Mouse (Mus musculus) kidney, postnatal 0 days (tissue): ENCODE results near the gene Gjc1. TPM values are rescaled to one million over a fixed set of nuclear protein-coding genes. Genes with fewer than 3 reads are reported as not detected.

Experiments
- ATAC-seq: fragments of 200-750 bp; cut with Nextera tagmentation; replicated peaks from 2 replicates; pipeline ENCODE4 v1.8.0; 2017; ENCODE audit warnings: low read depth, moderate number of reproducible peaks, moderate TSS enrichment, moderate library complexity; ENCODE audit not compliant: low FRiP score
- DNase-seq: peaks from one replicate; pipeline ENCODE4 v3.0.0-alpha.2; 2016; ENCODE audit warnings: low spot score
- H3K27ac ChIP-seq: fragments of 300-500 bp; sonication (generic); 2 replicates; pipeline ENCODE4 v1.5.1; 2014; ENCODE audit warnings: mild to moderate bottlenecking
- H3K27me3 ChIP-seq: fragments of 300-500 bp; sonication (generic); 2 replicates; pipeline ENCODE4 v1.6.1; 2014; ENCODE audit warnings: low read length, mixed read lengths; ENCODE audit not compliant: insufficient read depth
- H3K36me3 ChIP-seq: fragments of 300-500 bp; sonication (generic); 2 replicates; pipeline ENCODE4 v1.6.1; 2014; ENCODE audit warnings: low read length, mixed read lengths; ENCODE audit not compliant: insufficient read depth
- H3K4me1 ChIP-seq: fragments of 300-500 bp; sonication (generic); replicated peaks from 2 replicates; pipeline ENCODE4 v1.6.1; 2014; ENCODE audit warnings: antibody characterized with exemption, low read length, mixed read lengths; ENCODE audit not compliant: insufficient read depth
- H3K4me2 ChIP-seq: fragments of 300-500 bp; sonication (generic); 2 replicates; pipeline ENCODE4 v1.6.1; 2014; ENCODE audit warnings: mild to moderate bottlenecking, low read length, moderate library complexity, mixed read lengths
- H3K4me3 ChIP-seq: fragments of 300-500 bp; sonication (generic); replicated peaks from 2 replicates; pipeline ENCODE4 v1.5.1; 2014; ENCODE audit warnings: low read depth, low read length
- H3K9ac ChIP-seq: fragments of 300-500 bp; sonication (generic); 2 replicates; pipeline ENCODE4 v1.6.1; 2014; ENCODE audit warnings: low read depth, low read length
- H3K9me3 ChIP-seq: fragments of 300-500 bp; sonication (generic); replicated peaks from 2 replicates; pipeline ENCODE4 v1.6.1; 2016; ENCODE audit warnings: low read length, inconsistent platforms, mixed read lengths
- CTCF ChIP-seq: IDR thresholded peaks from 2 replicates; pipeline ENCODE4 v1.5.1; 2016; ENCODE audit warnings: antibody characterized with exemption, low read depth, mild to moderate bottlenecking, moderate library complexity
- WGBS: fragments of 180-500 bp; shearing (Covaris S2); extraction: QIAGEN DNeasy Blood & Tissue Kit; methylation state at CpG from one replicate; pipeline ENCODE4 v1.1.7; 2014; 5-methylcytosine and 5-hydroxymethylcytosine counted together
- polyA plus RNA-seq: library from polyadenylated mRNA; unstranded; fragments of >200 nt; fragmentation: Nextera tagmentation; extraction: Ambion mirVana; gene quantifications from 2 replicates; pipeline ENCODE4 v1.2.1, GENCODE M21; 2015

Gene Gjc1
- polyA plus RNA-seq, 1 experiment from 2014 or later = 44.2 TPM

DNA sequence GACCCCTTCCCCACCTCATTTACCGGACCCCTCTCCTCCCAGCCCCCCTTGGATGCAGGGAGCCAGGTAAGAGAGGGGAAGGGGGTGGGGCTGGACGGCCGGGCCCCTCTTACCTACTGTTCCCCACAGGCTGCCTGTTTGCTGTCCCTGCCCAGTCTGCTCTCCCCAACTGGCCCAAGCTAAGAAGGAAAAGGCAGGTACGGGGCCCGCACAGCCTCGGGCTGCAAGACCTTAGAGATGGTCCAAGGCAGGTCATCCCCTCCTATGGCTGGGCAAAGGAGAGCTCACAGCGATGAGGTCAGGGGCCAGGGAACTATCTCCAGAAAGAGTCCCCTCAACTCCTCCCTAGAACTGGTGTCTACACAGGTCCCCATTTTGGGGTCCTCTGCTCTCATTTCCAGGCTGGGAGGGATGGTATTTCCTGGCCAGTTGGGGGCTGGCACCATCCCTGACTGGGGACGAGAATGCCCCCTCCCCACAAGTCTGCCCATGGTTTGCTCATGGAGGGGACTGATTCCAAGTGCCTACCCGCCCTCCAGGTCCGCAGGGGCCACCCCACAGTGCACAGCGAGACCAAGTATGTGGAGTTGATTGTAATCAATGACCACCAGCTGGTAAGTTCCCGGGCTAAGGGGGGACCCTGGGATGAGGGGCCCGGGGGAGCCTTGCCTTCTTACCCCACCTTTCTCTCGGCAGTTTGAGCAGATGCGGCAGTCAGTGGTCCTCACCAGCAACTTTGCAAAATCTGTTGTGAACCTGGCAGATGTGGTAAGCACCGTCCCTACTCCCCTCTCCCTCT, 47.4 kb downstream of the Gjc1 start:
- Histone ChIP-seq H3K4me1 (0 out of 2 replicates have a peak, but pooled peaks cover 5% of the 10 kb centered on the region), H3K9me3 (no peaks in the 10 kb centered on the region)
- no peak for TF ChIP-seq CTCF

DNA sequence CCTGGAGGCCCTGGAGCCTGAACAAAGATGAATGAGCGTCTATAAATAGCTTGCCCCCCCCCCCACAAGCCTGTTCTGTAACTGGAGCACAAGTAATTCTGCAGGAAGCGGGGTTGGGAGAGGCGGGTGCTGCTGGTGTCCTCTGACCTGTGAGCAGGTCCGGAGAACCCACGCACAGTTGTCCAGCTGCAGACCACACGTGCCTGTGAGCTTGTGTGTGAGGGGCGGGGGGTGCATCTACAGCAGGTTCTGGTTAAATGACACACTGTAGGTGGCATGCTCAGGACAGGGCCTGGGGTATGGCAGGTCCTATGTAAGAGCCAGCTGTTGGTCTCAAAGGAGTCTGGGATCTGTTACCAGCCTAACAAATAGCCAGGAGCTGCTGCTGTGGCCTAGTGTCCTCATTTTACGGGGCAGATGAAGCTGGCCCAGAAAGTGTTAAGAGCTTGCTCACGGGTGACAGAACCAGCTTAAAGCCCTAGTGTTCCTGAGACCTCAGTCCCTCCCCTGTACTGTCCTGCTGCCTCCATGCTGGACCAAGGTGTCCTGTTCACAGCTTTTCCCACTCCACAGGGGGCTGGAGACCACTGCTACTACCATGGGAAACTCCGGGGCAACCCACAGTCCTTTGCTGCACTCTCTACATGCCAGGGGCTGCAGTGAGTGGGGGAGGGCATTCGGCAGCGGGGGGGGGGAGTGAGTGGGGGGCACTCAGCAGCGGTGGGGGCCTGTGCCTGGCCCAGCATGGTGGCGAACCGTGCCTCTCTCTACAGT, 48.7 kb downstream of the Gjc1 start:
- no peak overlapping the region for H3K27ac ChIP-seq
- H3K4me3 ChIP-seq = no peak overlapping the region
- no peak overlapping the region for H3K9ac ChIP-seq
- no peaks in the 10 kb centered on the region for H3K36me3 ChIP-seq
- 22% methylated on average over 15 of the region's 15 CpGs for WGBS
- H3K27me3 ChIP-seq = no peaks in the 10 kb centered on the region
- ATAC-seq (no peak), DNase-seq (peak; percentile 64)
- TF ChIP-seq CTCF = no peak
- no peak overlapping the region for H3K4me2 ChIP-seq
- H3K9me3 ChIP-seq = no peaks in the 10 kb centered on the region
- H3K4me1 ChIP-seq = 0 out of 2 replicates have a peak, but pooled peaks cover 5% of the 10 kb centered on the region

More for the DNA sequence above, 47.4 kb downstream of the Gjc1 start:
- Histone ChIP-seq H3K27ac (no peak overlapping the region), H3K27me3 (no peaks in the 10 kb centered on the region), H3K36me3 (no peaks in the 10 kb centered on the region), H3K9ac (0 out of 2 replicates have a peak overlapping the region, but pooled peaks have one; percentile 13), H3K4me2 (no peak overlapping the region), H3K4me3 (no peak overlapping the region)
- ATAC-seq = no peak
- WGBS = 37% methylated on average over 16 of the region's 16 CpGs
- DNase-seq = no peak

DNA sequence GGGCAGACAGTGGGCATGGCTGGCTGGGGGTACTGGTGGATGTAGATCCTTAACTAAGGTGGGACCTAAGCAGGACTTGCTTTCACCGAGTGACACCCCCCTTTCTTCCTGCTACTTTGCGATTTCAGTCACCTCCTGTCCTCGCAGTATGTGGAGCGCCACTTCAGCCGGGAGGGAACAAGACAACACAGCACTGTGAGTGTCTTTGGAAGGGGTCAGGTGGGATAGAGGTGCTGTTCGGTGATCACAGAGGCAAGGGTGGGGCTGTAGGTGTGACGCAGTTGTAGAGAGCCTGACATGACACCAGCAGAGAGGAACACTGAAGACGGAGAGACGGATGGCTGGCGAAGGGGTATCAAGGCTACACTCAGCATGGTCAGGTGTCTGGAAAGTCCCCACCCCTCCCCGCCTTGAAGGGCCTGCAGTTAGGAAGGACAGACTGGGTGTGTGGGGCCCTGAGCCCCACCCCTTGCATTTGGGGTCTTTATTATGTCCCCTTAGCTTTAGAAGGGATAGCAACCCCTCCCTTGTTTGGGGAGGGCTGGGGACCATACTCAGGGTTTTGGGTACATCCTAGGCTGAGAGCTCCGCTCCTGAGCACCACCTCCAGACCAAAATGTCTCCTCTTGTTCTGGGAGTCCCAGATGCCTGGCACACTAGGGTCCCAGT, 49.4 kb downstream of the Gjc1 start:
- DNase-seq (no peak), ATAC-seq (no peak)
- H3K9ac ChIP-seq = no peak overlapping the region
- no peaks in the 10 kb centered on the region for H3K27me3 ChIP-seq
- H3K4me2 ChIP-seq = no peak overlapping the region
- 76% methylated on average over 12 of the region's 12 CpGs for WGBS
- H3K36me3 ChIP-seq = no peaks in the 10 kb centered on the region
- H3K27ac ChIP-seq = no peak overlapping the region
- 0 out of 2 replicates have a peak, but pooled peaks cover 5% of the 10 kb centered on the region for H3K4me1 ChIP-seq
- TF ChIP-seq CTCF = no peak
- H3K4me3 ChIP-seq = no peak overlapping the region
- H3K9me3 ChIP-seq = no peaks in the 10 kb centered on the region

- Histone ChIP-seq H3K9ac (no peak overlapping the region), H3K36me3 (no peaks in the 10 kb centered on the region), H3K9me3 (no peaks in the 10 kb centered on the region), H3K4me1 (0 out of 2 replicates have a peak, but pooled peaks cover 5% of the 10 kb centered on the region), H3K27ac (no peak overlapping the region), H3K4me2 (no peak overlapping the region), H3K4me3 (no peak overlapping the region), H3K27me3 (no peaks in the 10 kb centered on the region)
- no peak for TF ChIP-seq CTCF
- ATAC-seq (no peak), DNase-seq (no peak)
- WGBS = 76% methylated on average over 6 of the region's 6 CpGs
These were observed 50.4 kb downstream of the Gjc1 start for GRCm38 (mm10) chr11:102769141-102769540.

- H3K4me1 ChIP-seq = peaks cover 10% of the 10 kb centered on the region; the same call in 1 of the 2 replicates
- H3K27me3 ChIP-seq = no peaks in the 10 kb centered on the region
- H3K4me3 ChIP-seq = no peak overlapping the region
- no peak for TF ChIP-seq CTCF
- no peak for DNase-seq
- H3K9me3 ChIP-seq = no peaks in the 10 kb centered on the region
- H3K27ac ChIP-seq = no peak overlapping the region
- WGBS = 60% methylated on average over 6 of the region's 6 CpGs
- H3K4me2 ChIP-seq = no peak overlapping the region
- ATAC-seq = no peak
- H3K9ac ChIP-seq = no peak overlapping the region
- H3K36me3 ChIP-seq = no peaks in the 10 kb centered on the region
These were observed 52.3 kb downstream of the Gjc1 start for GRCm38 (mm10) chr11:102767055-102767670.
